Mouse (Mus musculus) frontal cortex, postnatal 10 days (tissue): Measurements from ENCODE around the gene Dnajc28.
"Not testable (repeated sequence)": the region's sequence is repeated elsewhere in the genome, so short reads cannot be mapped to it uniquely, and the experiment has no call there.

Source experiments
- DNase-seq, 2 experiments: peaks; one replicate each; pipeline ENCODE4 v3.0.0; 2022; ENCODE audit warnings: low spot score in 2 of 2, mixed read lengths in 1 of 2

Dnajc28 gene

DNA sequence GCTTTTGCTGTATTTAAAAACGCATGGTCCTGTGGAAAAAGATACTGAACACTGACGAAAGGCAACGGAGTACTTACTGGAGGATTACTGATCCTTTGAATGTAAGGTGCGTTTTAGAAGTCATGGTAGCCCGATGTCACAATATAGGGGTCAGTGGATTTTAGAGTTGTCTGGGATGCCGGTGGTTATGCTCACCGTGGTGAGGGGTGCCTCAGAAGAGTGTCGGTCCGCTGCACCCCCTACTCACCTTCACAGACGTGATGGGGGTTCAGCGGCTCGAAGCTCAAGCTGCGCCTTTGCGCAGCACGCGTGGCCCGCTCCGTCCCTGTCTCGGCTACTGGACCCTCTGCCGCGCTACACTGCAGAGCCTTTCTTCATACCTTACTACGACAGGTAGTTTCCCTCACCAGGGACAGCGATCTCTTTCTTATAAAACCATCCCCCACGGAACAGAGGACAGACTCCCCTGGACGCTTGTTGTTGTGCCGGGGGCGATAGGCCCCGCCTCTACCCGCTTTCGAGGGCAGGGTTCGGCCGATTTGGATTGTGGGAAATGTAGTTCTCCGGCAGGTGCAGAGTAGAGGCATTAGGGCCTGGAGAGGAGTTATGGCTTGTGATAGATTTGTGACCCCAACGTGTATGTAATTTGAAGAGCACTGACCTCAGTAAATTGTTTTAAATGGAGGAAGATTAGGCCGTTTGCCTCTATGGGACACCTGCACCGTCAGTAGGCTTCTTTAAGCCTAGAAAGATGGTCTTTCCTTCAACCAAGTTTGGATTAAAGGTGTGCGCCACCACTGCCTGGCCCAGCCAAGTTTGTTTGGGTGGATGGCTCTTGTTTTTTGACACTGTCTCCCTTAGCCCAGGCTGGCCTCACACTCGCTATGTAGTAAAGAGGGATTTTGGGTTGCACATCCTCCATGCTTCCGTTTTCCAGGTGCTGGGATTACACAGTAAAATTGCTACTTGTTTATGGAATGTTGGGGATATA lies at the start of gene Dnajc28:
Gene Dnajc28 (minus strand): TSS at position 516 of the 991 bp plus-strand sequence.
- peak; percentile 47 to 74 for DNase-seq

GRCm38 (mm10) chr16:91663795-91664194 lies 45.0 kb upstream of the Dnajc28 start:
- DNase-seq: no peak

GRCm38 (mm10) chr16:91662336-91662735 lies 43.5 kb upstream of the Dnajc28 start:
- DNase-seq: no peak

DNA sequence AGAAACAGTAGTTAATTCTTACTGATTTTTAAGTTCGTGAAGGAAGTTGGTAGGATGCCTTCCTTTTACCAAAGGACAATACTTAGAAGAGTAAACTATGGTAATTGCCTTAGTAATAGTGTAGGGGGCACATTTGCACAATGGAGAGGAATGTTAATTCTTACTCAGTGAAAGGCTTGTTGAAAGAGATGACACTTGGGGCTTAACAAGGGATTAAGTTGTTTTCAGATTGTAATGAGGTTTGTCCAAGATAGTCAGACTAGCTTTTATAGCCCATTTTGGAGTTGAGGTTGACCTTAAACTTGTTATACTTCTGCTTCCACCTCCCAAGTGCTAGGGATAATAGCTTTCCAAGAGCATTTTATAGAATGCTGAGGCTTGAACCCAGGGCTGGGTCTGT lies 42.6 kb upstream of the Dnajc28 start:
- DNase-seq: no peak

GRCm38 (mm10) chr16:91659798-91660197 lies 41.0 kb upstream of the Dnajc28 start:
- DNase-seq: no peak

DNA sequence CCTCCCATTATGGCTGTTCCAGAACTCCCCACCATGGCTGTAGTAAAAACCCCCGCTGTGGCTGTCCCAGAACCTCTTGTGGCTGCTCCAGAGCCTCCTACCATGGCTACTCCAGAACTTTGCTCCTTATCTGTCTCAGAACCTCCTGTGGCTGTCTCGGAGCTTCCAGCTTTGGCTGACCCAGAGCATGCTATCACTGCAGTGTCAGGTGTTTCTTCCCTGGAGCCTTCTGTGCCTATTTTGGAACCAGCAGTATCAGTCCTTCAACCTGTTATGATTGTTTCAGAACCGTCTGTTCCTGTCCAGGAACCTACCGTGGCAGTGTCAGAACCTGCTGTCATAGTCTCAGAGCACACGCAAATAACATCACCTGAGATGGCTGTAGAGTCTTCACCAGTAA lies 39.6 kb upstream of the Dnajc28 start:
- no peak for DNase-seq

DNA sequence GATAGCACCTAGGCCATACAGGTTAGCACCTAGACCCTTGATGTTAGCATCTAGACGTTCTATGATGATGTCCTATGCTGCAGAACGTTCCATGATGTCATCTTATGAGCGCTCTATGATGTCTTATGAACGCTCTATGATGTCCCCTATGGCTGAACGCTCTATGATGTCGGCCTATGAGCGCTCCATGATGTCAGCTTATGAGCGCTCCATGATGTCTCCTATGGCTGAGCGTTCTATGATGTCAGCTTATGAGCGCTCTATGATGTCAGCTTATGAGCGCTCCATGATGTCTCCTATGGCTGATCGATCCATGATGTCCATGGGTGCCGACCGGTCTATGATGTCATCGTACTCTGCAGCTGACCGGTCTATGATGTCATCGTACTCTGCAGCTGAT lies 38.5 kb upstream of the Dnajc28 start:
- DNase-seq: no peak

DNA sequence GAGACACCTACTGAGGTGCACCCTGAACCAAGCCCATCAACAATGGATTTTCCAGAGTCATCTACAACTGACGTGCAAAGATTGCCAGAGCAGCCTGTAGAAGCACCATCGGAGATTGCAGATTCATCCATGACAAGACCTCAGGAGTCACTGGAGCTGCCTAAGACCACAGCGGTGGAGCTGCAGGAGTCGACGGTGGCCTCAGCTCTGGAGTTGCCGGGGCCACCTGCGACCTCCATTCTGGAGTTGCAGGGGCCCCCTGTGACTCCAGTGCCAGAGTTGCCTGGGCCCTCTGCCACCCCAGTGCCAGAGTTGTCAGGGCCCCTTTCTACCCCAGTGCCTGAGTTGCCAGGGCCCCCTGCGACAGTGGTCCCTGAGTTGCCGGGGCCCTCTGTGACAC lies 36.5 kb upstream of the Dnajc28 start:
- no peak for DNase-seq

GRCm38 (mm10) chr16:91652191-91652590 lies 33.4 kb upstream of the Dnajc28 start:
- DNase-seq: no peak

- no peak for DNase-seq
These were observed 31.0 kb upstream of the Dnajc28 start for GRCm38 (mm10) chr16:91649781-91650180.

GRCm38 (mm10) chr16:91649246-91649645 lies 30.4 kb upstream of the Dnajc28 start:
- DNase-seq: no peak

DNA sequence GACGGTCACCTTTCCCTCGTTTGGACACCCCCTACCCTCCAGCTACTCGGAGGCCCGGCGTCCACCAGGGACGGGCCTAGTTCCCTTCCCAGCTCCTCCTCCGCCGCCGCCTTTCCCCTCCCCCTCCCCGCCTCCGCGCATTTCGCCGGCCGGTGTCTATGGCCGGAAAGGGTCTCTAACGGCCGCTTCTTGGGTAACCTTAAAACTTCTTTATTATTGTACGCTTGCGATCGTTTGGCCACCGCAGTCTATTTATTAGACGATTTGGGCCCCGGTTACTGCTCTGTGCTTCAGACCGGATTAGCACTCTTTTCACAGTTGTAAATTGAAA lies 29.4 kb upstream of the Dnajc28 start:
- DNase-seq: peak; percentile 48 to 69

DNA sequence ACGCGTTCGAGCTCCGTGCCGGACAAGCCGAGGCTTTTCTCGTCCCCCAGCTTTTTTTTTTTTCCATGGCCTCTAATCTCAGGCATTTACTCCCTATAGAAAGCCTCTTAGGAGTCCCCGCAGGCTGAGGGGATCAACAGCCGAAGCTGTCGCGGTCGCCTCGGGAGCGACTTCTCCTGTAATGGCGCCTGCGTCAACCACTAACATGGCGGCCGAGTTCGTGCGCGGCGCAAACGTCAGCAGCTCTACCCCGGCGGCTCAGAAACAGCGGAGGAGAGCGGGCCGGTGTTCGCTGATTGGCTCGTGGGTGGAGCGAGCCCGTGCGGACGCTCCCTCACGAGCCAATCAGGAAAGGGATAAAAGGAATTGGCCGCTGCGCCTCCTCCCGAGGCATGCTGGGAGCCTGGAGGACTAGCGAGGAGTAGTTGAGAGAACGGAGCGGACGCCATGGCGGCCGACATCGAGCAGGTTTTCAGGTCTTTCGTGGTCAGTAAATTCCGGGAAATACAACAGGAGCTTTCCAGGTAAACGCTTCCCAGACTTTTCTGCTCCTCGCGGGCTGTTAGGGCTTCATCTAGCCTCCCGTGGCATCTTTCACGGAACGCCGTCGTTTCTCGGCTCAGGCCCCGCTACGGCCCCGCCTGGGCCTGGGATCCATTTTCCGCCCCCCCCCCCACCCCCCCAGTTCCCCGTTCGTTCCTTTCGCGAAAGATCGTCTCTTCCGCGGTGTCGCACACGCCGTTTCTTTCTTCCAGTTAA lies 28.8 kb upstream of the Dnajc28 start, which contains the start of gene Son:
Gene Son (plus strand): TSS at position 46 of the 759 bp plus-strand sequence.
- peak; percentile 95 to 98 for DNase-seq

- DNase-seq: peak; percentile 88 to 92
These were observed 28.0 kb upstream of the Dnajc28 start, which contains the start of gene Gart for GRCm38 (mm10) chr16:91646681-91647419. Gart (minus strand) TSS chr16:91646952.

DNA sequence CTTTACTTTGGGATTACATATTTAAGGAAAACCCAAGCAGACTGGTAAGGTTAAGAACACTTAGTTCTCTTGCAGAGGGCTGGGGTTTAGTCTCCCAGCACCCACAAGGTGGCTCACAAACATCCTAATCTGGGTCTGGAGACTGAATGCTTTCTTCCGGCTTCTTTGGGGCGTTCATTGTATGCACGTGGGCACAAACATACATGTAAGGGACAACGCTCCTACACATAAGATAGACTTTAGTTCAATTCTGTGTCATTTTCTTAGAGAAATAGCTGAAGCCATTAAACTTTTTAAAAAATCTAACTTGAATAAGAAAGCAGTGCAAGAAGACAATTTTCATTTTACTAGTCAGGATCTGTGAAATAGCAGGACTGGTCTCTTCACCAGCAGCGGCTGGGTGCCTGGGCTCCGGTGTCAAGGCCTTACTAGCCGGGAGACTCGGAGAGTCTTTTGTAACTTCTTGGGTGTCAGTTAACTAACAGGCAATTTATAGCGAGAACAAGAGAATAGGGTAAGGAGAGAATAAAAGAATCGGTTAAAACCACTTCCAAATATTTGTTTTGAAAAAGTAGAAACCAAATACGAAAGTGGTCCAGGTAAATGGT lies 27.3 kb upstream of the Dnajc28 start:
- DNase-seq: no peak

DNA sequence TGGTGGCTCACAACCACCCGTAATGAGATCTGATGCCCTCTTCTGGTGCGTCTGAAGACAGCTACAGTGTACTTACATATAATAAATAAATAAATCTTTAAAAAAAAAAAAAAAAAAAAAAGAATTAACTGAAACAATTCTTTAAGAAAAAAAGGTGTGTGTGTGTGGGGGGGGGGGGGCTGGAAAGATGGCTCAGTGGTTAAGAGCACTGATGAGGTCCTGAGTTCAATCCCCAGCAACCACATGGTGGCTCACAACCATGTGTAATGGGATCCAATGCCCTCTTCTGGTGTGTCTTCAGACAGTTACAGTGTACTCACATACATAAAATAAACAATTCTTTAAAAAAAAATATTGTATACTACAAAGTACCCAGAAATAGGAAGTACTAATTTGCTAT lies 26.6 kb upstream of the Dnajc28 start:
- not testable (repeated sequence) for DNase-seq

DNA sequence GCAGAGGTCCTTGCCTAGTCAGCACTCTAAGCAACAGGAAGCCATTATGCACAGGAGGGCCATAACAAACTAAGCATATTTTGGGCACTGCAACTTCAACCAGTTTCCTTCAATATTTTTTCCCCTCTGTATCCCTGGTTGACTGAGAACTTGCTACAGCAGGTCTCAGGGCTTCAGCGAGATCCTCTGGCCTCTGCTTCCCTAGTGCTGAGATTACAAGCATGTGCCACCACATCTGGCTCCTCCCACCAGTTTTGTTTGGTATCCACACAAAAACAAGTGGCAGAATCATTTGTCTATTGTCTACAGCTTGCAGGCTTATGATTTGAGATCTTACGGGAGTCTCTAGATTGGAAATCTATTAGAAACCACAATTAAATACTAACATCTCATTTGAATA lies 26.1 kb upstream of the Dnajc28 start:
- DNase-seq: no peak

DNA sequence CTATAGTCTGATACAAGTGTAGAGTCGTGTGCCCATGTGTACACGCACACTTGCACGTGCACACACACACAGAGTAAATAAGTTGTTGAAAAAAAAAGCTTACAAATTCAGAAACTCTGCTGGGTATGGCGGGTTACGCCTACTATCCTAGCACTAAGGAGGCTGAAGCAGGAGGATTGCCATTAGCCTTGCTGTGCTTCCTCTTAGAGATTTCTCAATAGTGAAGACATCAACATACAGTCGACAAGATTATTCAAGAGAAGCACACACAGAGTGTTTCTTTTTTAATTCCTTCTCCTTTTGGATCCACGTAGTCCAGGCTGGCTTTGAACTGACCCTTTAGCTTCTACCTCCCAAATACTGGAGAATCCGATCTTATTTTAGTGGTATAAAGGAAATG lies 21.3 kb upstream of the Dnajc28 start:
- DNase-seq: no peak

- DNase-seq: no peak
These were observed 20.8 kb upstream of the Dnajc28 start for GRCm38 (mm10) chr16:91639636-91640035.

DNA sequence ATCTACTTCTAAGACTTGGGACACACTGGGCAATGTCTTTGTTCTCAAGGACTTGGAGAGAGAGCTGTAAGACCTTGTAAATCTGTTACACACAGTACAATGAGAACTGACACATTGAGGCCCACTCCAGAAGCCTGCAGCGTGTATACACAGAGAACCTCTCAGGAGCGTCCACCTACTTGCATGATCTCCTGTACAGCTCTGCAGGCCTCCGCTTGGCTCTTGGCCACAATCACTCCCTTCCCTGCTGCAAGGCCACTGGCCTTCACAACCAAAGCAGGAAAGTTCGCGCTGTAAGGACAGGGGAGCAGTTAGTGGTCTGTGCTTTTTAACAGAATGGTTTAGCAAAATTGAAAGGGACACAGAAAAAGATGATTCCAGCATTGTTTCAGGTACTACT lies 20.3 kb upstream of the Dnajc28 start:
- no peak for DNase-seq

- no peak for DNase-seq
These were observed 14.8 kb upstream of the Dnajc28 start for GRCm38 (mm10) chr16:91633641-91634040.
